Mouse (Mus musculus) CD4-positive naive resting alpha-beta T cell, adult 57 days (primary cell): ENCODE measurements around the gene Ppox. TPM values are rescaled to one million over a fixed set of nuclear protein-coding genes. Genes with fewer than 3 reads are reported as not detected.

ENCODE experiments used
- total RNA-seq: library from RNA; stranded (reverse); gene quantifications from one replicate; pipeline ENCODE4 v1.2.4, GENCODE M21; 2023

Ppox gene
- 52.3 TPM for total RNA-seq

DNA sequence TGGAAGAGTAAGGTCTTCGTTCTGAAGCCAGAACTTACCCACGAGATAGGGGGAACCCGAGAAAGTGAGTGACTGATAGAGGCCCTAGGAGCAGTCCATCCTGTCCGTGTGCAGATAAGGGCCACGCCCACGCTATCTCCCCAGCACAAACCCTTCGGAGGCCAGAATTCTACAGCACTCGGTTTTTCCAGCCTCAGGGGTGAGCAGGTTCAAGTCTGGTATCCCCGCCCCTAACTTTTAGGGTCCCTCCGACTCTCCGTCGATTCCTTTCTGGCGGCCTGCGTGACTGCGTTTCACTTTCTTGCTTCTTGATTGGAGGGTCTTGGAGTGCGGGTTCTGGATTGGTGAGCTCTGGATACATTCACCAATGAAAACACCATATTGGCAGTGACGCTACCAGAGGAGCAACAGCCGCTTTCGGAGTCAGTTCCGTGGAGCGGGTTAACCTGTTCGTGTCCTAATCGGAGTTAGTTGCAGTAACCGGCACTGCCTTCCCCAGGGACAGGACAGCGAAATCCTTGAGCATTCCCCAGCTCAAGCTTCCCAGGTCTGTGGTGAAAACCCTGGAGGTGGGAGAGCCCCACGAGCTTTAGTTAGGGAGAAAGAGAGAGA lies at the start of gene Ppox:
TSS of gene Ppox (minus strand) at position 271 of the 612 bp plus-strand sequence.

GRCm38 (mm10) chr1:171328839-171329432 lies 48.0 kb upstream of the Ppox start, which contains the start of gene Dedd:
Gene Dedd, plus strand, starts transcription at chr1:171329145.

DNA sequence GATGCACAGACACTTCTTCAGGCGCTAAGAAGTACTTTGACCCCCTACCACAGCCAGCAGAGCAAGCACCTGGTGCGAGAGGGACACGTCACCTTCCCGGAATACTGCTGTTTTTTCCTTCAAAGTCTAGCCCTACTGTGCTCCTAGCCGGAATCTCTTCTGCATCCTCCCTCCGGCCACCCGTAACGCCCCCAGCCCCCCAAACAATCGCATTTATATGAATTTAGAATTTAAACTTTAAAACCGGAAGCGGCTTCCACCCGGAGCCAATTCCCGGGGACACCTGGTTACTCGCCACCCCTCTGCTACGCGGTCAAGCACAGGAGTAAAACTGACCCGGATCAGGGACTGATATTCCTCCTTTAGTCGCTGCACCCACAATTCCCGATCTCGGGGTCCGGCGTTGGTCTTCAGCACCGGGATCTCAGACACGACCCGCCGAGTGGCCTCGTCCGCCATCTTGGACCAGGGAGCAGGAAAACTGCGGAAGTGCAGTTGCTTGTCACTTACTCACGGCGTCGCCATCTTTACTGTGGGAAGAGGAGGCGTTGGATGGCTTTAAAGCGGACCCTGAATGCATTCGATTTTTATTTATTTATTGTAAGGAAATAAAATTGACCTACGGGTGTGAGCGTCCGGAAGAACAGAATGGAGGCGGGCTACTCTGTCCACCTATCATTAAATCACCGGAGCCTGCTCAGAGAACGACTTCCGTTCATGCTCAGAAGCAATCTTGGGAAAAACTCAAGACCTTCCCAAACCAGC lies 13.5 kb upstream of the Ppox start, which contains the start of gene Ufc1:
TSS of gene Ufc1 (minus strand) at position 727 of the 765 bp plus-strand sequence.

GRCm38 (mm10) chr1:171287136-171288081 lies 6.4 kb upstream of the Ppox start, which contains the start of gene Usp21:
Gene Usp21, minus strand, starts transcription at chr1:171287991.

GRCm38 (mm10) chr1:171269848-171270572 lies 11.0 kb downstream of the Ppox start, which contains the start of gene B4galt3:
Gene B4galt3, plus strand, starts transcription at chr1:171270328.

GRCm38 (mm10) chr1:171250680-171251593 lies 30.0 kb downstream of the Ppox start, which contains the start of gene Ndufs2:
Gene Ndufs2, minus strand, starts transcription at chr1:171251388.

GRCm38 (mm10) chr1:171249913-171250600 lies 30.9 kb downstream of the Ppox start, which contains the start of gene Adamts4:
Gene Adamts4, plus strand, starts transcription at chr1:171250421.

DNA sequence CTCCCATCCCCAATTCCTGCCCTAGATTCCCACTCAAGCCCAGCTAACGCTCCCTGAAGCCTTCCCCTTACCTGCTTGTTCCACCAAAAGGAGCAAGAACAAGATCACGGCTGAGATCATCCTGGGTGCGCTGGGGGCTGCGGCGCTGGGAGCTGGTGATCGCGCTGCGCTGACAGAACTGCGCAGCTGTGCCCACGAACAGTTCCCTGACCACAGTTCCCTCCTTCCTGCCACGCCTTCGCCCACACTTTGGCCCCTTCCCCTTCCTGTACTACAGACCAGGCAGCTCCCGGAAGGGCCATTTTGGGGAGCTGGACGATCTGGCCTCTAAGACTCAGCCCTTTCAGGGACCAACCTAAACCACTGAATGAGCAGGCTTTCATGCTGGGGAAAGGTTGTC lies 46.9 kb downstream of the Ppox start, which contains the start of gene Fcer1g:
TSS of gene Fcer1g (minus strand) at position 240 of the 400 bp plus-strand sequence.

Other genes with a start within 250 kb of the Ppox start
- 5.6 TPM for gene Fcgr3, start 216.3 kb downstream of the Ppox start, total RNA-seq
- gene Cfap126, start 167.3 kb downstream of the Ppox start, total RNA-seq = not detected
- 113 TPM for gene Sdhc, start 130.6 kb downstream of the Ppox start, total RNA-seq
- not detected for gene Mpz, start 130.5 kb downstream of the Ppox start, total RNA-seq
- not detected for gene Pcp4l1, start 84.9 kb downstream of the Ppox start, total RNA-seq
- gene Nr1i3, start 67.2 kb downstream of the Ppox start, total RNA-seq = not detected
- gene Tomm40l, start 58.7 kb downstream of the Ppox start, total RNA-seq = 21.0 TPM
- not detected for gene Apoa2, start 56.1 kb downstream of the Ppox start, total RNA-seq
- gene Fcer1g, start 46.8 kb downstream of the Ppox start, total RNA-seq = 15.1 TPM
- gene Adamts4, start 30.8 kb downstream of the Ppox start, total RNA-seq = not detected
- gene Ndufs2, start 29.8 kb downstream of the Ppox start, total RNA-seq = 115 TPM
- 70.7 TPM for gene B4galt3, start 10.9 kb downstream of the Ppox start, total RNA-seq
- gene Usp21, start 6.8 kb upstream of the Ppox start, total RNA-seq = 51.6 TPM
- gene Ufc1, start 13.8 kb upstream of the Ppox start, total RNA-seq = 46.1 TPM
- 28.3 TPM for gene Dedd, start 48.0 kb upstream of the Ppox start, total RNA-seq
- 28.5 TPM for gene Nit1, start 64.5 kb upstream of the Ppox start, total RNA-seq
- gene Pfdn2, start 64.5 kb upstream of the Ppox start, total RNA-seq = 69.8 TPM
- gene Klhdc9, start 79.6 kb upstream of the Ppox start, total RNA-seq = 0.98 TPM
- 0.15 TPM for gene Nectin4, start 88.9 kb upstream of the Ppox start, total RNA-seq
- 202 TPM for gene Arhgap30, start 107.8 kb upstream of the Ppox start, total RNA-seq
- 92.7 TPM for gene Usf1, start 130.1 kb upstream of the Ppox start, total RNA-seq
- 4.4 TPM for gene Tstd1, start 137.7 kb upstream of the Ppox start, total RNA-seq
- gene F11r, start 156.3 kb upstream of the Ppox start, total RNA-seq = 1.1 TPM
- 4.9 TPM for gene Alyref2, start 222.3 kb upstream of the Ppox start, total RNA-seq